Mouse (Mus musculus) subcutaneous adipose tissue, adult 2 months (tissue): ENCODE data around the gene Mef2b. TPM values are rescaled to one million over a fixed set of nuclear protein-coding genes. Genes with fewer than 3 reads are reported as not detected.

Experiments used
- polyA plus RNA-seq: library from polyadenylated mRNA; depleted of rRNA; stranded (reverse); fragments of >200 nt; gene quantifications from 2 replicates; pipeline ENCODE4 v1.2.3, GENCODE M21; 2012; ENCODE audit warnings: low replicate concordance; rRNA removed

Gene Mef2b
- 0.32 and 0.39 TPM in 2 replicates for polyA plus RNA-seq

DNA sequence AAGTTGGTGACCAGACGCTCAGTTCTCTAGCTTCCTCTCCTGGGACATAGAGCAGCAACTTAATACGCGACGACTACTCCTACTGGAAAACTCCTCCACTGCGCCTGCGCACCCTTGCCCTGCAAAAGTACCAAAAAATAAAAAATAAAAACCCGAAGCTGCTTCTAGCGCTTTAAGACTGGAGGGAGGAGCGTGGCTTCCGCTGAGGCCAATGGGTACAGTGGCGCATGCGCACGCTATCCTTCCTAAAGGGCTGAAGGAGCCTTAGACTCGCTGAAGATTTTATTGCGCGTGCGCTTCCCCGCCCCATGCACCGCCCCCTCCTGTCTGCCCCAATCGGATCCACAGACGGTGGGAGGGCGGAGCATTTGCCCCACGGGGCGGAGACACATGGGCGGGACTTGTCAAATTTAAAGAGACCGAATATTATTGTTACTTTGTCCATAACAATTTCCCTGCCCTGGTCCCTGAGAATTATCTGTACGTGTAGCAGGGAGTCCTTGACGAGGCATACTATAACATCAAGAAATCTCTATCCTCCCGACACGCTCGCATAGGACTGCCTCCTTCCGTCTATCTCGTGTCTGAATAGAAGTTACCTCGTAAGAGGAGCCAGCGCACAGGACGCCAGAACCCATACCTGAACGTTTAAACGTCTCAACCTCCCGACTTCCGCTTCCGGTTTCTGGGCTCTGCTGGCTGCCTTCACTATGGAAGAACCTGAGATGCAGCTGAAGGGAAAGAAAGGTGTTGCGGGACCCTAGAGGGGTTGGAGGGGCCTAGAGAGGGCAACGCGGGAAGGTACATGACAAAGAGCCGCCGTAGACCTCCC lies at the start of gene Mef2b, which contains the start of the genes Rfxank and Borcs8:
TSS of gene Mef2b (plus strand) at position 686 of the 832 bp plus-strand sequence.
TSS of gene Rfxank (minus strand) at position 129 of the 832 bp plus-strand sequence.
TSS of gene Borcs8 (plus strand) at position 474 of the 832 bp plus-strand sequence.

DNA sequence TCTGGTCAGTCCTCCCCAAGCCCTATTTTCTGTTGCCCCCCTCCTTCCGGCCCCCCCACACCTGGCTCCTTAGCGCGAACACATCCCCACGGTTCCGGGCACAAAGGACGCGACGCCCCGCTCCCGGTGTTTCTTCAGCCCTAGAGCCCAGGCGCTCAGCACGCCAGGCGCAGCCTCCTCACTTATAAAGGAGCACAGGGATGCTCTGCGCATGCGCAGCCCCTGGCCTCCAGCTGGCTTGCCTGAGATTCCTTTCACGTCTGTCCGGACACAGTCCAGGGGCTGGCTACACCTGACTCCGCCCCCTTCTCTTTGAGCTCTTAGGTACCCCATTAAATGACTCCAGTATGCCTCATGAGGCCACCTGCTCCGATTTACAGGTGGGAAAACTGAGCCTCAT lies 18.8 kb upstream of the Mef2b start, which contains the start of gene Ncan:
TSS of gene Ncan (minus strand) at position 207 of the 400 bp plus-strand sequence.

GRCm38 (mm10) chr8:70131166-70131883 lies 8.2 kb upstream of the Mef2b start, which contains the start of gene Nr2c2ap:
Gene Nr2c2ap (plus strand): TSS chr8:70131333.

GRCm38 (mm10) chr8:70172043-70172681 lies 32.7 kb downstream of the Mef2b start, which contains the start of gene Tmem161a:
Gene Tmem161a (plus strand): TSS chr8:70172356.

GRCm38 (mm10) chr8:70212112-70213055 lies 72.9 kb downstream of the Mef2b start, which contains the start of gene Slc25a42:
Gene Slc25a42 (minus strand): TSS chr8:70212305.

Other genes with a start within 250 kb of the Mef2b start
- 0.56 and 1.2 TPM in 2 replicates for gene Tssk6, start 237.5 kb upstream of the Mef2b start, polyA plus RNA-seq
- gene Ndufa13, start 237.2 kb upstream of the Mef2b start, polyA plus RNA-seq = 124 and 130 TPM in 2 replicates
- 3.1 and 5.2 TPM in 2 replicates for gene Yjefn3, start 237.0 kb upstream of the Mef2b start, polyA plus RNA-seq
- 50.7 and 79.7 TPM in 2 replicates for gene Gatad2a, start 143.3 kb upstream of the Mef2b start, polyA plus RNA-seq
- gene Mau2, start 97.0 kb upstream of the Mef2b start, polyA plus RNA-seq = 76.7 and 101 TPM in 2 replicates
- gene Sugp1, start 96.9 kb upstream of the Mef2b start, polyA plus RNA-seq = 10.8 and 14.6 TPM in 2 replicates
- 3.2 and 4.2 TPM in 2 replicates for gene Tm6sf2, start 66.8 kb upstream of the Mef2b start, polyA plus RNA-seq
- gene Hapln4, start 56.3 kb upstream of the Mef2b start, polyA plus RNA-seq = 0.42 and 0.92 TPM in 2 replicates
- gene Ncan, start 18.8 kb upstream of the Mef2b start, polyA plus RNA-seq = 0.50 and 3.3 TPM in 2 replicates
- 18.9 and 21.9 TPM in 2 replicates for gene Nr2c2ap, start 8.4 kb upstream of the Mef2b start, polyA plus RNA-seq
- 27.5 and 30.0 TPM in 2 replicates for gene Rfxank, start 557 bp upstream of the Mef2b start, polyA plus RNA-seq
- gene Borcs8, start 212 bp upstream of the Mef2b start, polyA plus RNA-seq = 105 and 114 TPM in 2 replicates
- 123 and 138 TPM in 2 replicates for gene Tmem161a, start 32.6 kb downstream of the Mef2b start, polyA plus RNA-seq
- gene Slc25a42, start 72.6 kb downstream of the Mef2b start, polyA plus RNA-seq = 41.2 and 60.9 TPM in 2 replicates
- 37.0 and 50.6 TPM in 2 replicates for gene Sugp2, start 94.5 kb downstream of the Mef2b start, polyA plus RNA-seq
- gene Armc6, start 94.8 kb downstream of the Mef2b start, polyA plus RNA-seq = 28.9 TPM in 2 replicates
- 41.4 and 54.4 TPM in 2 replicates for gene Homer3, start 143.1 kb downstream of the Mef2b start, polyA plus RNA-seq
- gene Ddx49, start 162.8 kb downstream of the Mef2b start, polyA plus RNA-seq = 39.0 and 64.2 TPM in 2 replicates
- 327 and 352 TPM in 2 replicates for gene Cope, start 162.8 kb downstream of the Mef2b start, polyA plus RNA-seq
- 1.3 and 8.5 TPM in 2 replicates for gene Cers1, start 176.1 kb downstream of the Mef2b start, polyA plus RNA-seq
- gene Gdf1, start 190.1 kb downstream of the Mef2b start, polyA plus RNA-seq = 0.53 and 1.3 TPM in 2 replicates
- 24.6 and 43.5 TPM in 2 replicates for gene Upf1, start 213.6 kb downstream of the Mef2b start, polyA plus RNA-seq
- gene Comp, start 233.8 kb downstream of the Mef2b start, polyA plus RNA-seq = 1.2 TPM in 2 replicates